Mouse (Mus musculus): Measurements from ENCODE around the gene Parpbp. TPM values are rescaled to one million over a fixed set of nuclear protein-coding genes. Genes with fewer than 3 reads are reported as not detected.

Gene Parpbp
- 15.3 and 17.3 TPM in 2 replicates for polyA plus RNA-seq (2016; fragmentation: Nextera tagmentation; extraction: Ambion mirVana)

GRCm38 (mm10) chr10:88146707-88147477, at the start of gene Parpbp, which contains the start of gene Nup37:
Parpbp (minus strand) TSS chr10:88146941.
Nup37 (plus strand) TSS chr10:88146992.
- DNase-seq (ENCODE audit: extremely low spot score, low spot score) = peak; percentile 91
- peak within 1 kb of the TSS; percentile 88 for H3K27ac ChIP-seq
- H3K4me3 ChIP-seq = peak within 1 kb of the TSS; percentile 88
- H3K9me3 ChIP-seq = no peaks in the 10 kb centered on the region
- WGBS = under 1% methylated on average over 53 of the region's 53 CpGs
- peaks cover 28% of the 10 kb centered on the region for H3K4me1 ChIP-seq
- H3K27me3 ChIP-seq (ENCODE audit: poor library complexity, severe bottlenecking) = no peaks in the 10 kb centered on the region
- peaks cover 56% of the 10 kb centered on the region for H3K36me3 ChIP-seq (replicated peaks)

- WGBS = 92% methylated on average over 7 of the region's 7 CpGs
- no peaks in the 10 kb centered on the region for H3K4me1 ChIP-seq
- H3K9me3 ChIP-seq = peaks cover 7% of the 10 kb centered on the region; the same call in 1 of the 2 replicates
- no peak overlapping the region for H3K27ac ChIP-seq
- H3K4me3 ChIP-seq = no peak overlapping the region
- peaks cover 43% of the 10 kb centered on the region for H3K36me3 ChIP-seq (replicated peaks)
- DNase-seq (ENCODE audit: extremely low spot score, low spot score) = no peak
- H3K27me3 ChIP-seq (ENCODE audit: poor library complexity, severe bottlenecking) = no peaks in the 10 kb centered on the region
These were observed 20.8 kb upstream of the Parpbp start for GRCm38 (mm10) chr10:88167438-88168077.

GRCm38 (mm10) chr10:88166158-88166557, 19.4 kb upstream of the Parpbp start:
- Histone ChIP-seq H3K27me3 (ENCODE audit: poor library complexity, severe bottlenecking) (no peaks in the 10 kb centered on the region), H3K4me1 (no peaks in the 10 kb centered on the region), H3K4me3 (no peak overlapping the region), H3K36me3 (replicated peaks) (peaks cover 49% of the 10 kb centered on the region), H3K9me3 (peaks cover 7% of the 10 kb centered on the region; the same call in 1 of the 2 replicates), H3K27ac (no peak overlapping the region)
- no peak for DNase-seq (ENCODE audit: extremely low spot score, low spot score)
- WGBS = 95% methylated on average over 3 of the region's 3 CpGs

GRCm38 (mm10) chr10:88162676-88163075, 15.9 kb upstream of the Parpbp start:
- Histone ChIP-seq H3K27me3 (ENCODE audit: poor library complexity, severe bottlenecking) (no peaks in the 10 kb centered on the region), H3K4me3 (no peak overlapping the region), H3K4me1 (no peaks in the 10 kb centered on the region), H3K36me3 (replicated peaks) (peaks cover 68% of the 10 kb centered on the region), H3K9me3 (peaks cover 7% of the 10 kb centered on the region; the same call in 1 of the 2 replicates), H3K27ac (no peak overlapping the region)
- no peak for DNase-seq (ENCODE audit: extremely low spot score, low spot score)
- WGBS = 95% methylated on average over 5 of the region's 5 CpGs

GRCm38 (mm10) chr10:88162096-88162495, 15.4 kb upstream of the Parpbp start:
- no peak for DNase-seq (ENCODE audit: extremely low spot score, low spot score)
- Histone ChIP-seq H3K27ac (no peak overlapping the region), H3K4me1 (no peaks in the 10 kb centered on the region), H3K9me3 (peaks cover 7% of the 10 kb centered on the region; the same call in 1 of the 2 replicates), H3K4me3 (no peak overlapping the region), H3K27me3 (ENCODE audit: poor library complexity, severe bottlenecking) (no peaks in the 10 kb centered on the region), H3K36me3 (replicated peaks) (peaks cover 73% of the 10 kb centered on the region)
- 96% methylated on average over 2 of the region's 2 CpGs for WGBS

GRCm38 (mm10) chr10:88151658-88152057, 4.9 kb upstream of the Parpbp start:
- DNase-seq (ENCODE audit: extremely low spot score, low spot score) = no peak
- H3K36me3 ChIP-seq (replicated peaks) = peaks cover 76% of the 10 kb centered on the region
- H3K4me1 ChIP-seq = peaks cover 7% of the 10 kb centered on the region
- no peak overlapping the region for H3K27ac ChIP-seq
- no peaks in the 10 kb centered on the region for H3K27me3 ChIP-seq (ENCODE audit: poor library complexity, severe bottlenecking)
- H3K4me3 ChIP-seq = no peak overlapping the region
- no peaks in the 10 kb centered on the region for H3K9me3 ChIP-seq
- WGBS = 86% methylated on average over 6 of the region's 6 CpGs

GRCm38 (mm10) chr10:88150381-88150780, 3.6 kb upstream of the Parpbp start:
- Histone ChIP-seq H3K4me3 (no peak overlapping the region), H3K4me1 (peaks cover 19% of the 10 kb centered on the region), H3K27me3 (ENCODE audit: poor library complexity, severe bottlenecking) (no peaks in the 10 kb centered on the region), H3K27ac (no peak overlapping the region), H3K36me3 (replicated peaks) (peaks cover 68% of the 10 kb centered on the region), H3K9me3 (no peaks in the 10 kb centered on the region)
- WGBS = 91% methylated on average over 4 of the region's 4 CpGs
- DNase-seq (ENCODE audit: extremely low spot score, low spot score) = no peak

GRCm38 (mm10) chr10:88146187-88146586, 554 bp downstream of the Parpbp start:
- H3K27me3 ChIP-seq (ENCODE audit: poor library complexity, severe bottlenecking) = no peaks in the 10 kb centered on the region
- no peaks in the 10 kb centered on the region for H3K9me3 ChIP-seq
- H3K36me3 ChIP-seq (replicated peaks) = peaks cover 50% of the 10 kb centered on the region
- H3K4me3 ChIP-seq = peak overlapping the region; percentile 88
- 23% methylated on average over 7 of the region's 7 CpGs for WGBS
- peaks cover 28% of the 10 kb centered on the region for H3K4me1 ChIP-seq
- DNase-seq (ENCODE audit: extremely low spot score, low spot score) = no peak
- peak overlapping the region; percentile 88 for H3K27ac ChIP-seq

- Histone ChIP-seq H3K27me3 (ENCODE audit: poor library complexity, severe bottlenecking) (no peaks in the 10 kb centered on the region), H3K4me1 (no peaks in the 10 kb centered on the region), H3K9me3 (no peaks in the 10 kb centered on the region), H3K27ac (no peak overlapping the region), H3K4me3 (no peak overlapping the region), H3K36me3 (replicated peaks) (peaks cover 31% of the 10 kb centered on the region)
- 95% methylated on average over 16 of the region's 16 CpGs for WGBS
- no peak for DNase-seq (ENCODE audit: extremely low spot score, low spot score)
These were observed 11.1 kb downstream of the Parpbp start for GRCm38 (mm10) chr10:88135630-88136029.

GRCm38 (mm10) chr10:88119721-88120120, 27.0 kb downstream of the Parpbp start:
- H3K27ac ChIP-seq = no peak overlapping the region
- no peaks in the 10 kb centered on the region for H3K27me3 ChIP-seq (ENCODE audit: poor library complexity, severe bottlenecking)
- no peaks in the 10 kb centered on the region for H3K4me1 ChIP-seq
- no peak for DNase-seq (ENCODE audit: extremely low spot score, low spot score)
- H3K36me3 ChIP-seq (replicated peaks) = peaks cover 30% of the 10 kb centered on the region
- no peak overlapping the region for H3K4me3 ChIP-seq
- H3K9me3 ChIP-seq = no peaks in the 10 kb centered on the region

- no peak overlapping the region for H3K4me3 ChIP-seq
- no peaks in the 10 kb centered on the region for H3K27me3 ChIP-seq (ENCODE audit: poor library complexity, severe bottlenecking)
- no peak overlapping the region for H3K27ac ChIP-seq
- no peaks in the 10 kb centered on the region for H3K4me1 ChIP-seq
- H3K36me3 ChIP-seq (replicated peaks) = peaks cover 31% of the 10 kb centered on the region
- no peaks in the 10 kb centered on the region for H3K9me3 ChIP-seq
- 88% methylated on average over 2 of the region's 2 CpGs for WGBS
- no peak for DNase-seq (ENCODE audit: extremely low spot score, low spot score)
These were observed 33.5 kb downstream of the Parpbp start for GRCm38 (mm10) chr10:88113290-88113689.

- Histone ChIP-seq H3K4me1 (no peaks in the 10 kb centered on the region), H3K36me3 (replicated peaks) (peaks cover 21% of the 10 kb centered on the region), H3K27ac (no peak overlapping the region), H3K4me3 (no peak overlapping the region), H3K9me3 (no peaks in the 10 kb centered on the region), H3K27me3 (ENCODE audit: poor library complexity, severe bottlenecking) (no peaks in the 10 kb centered on the region)
- 91% methylated on average over 2 of the region's 2 CpGs for WGBS
- no peak for DNase-seq (ENCODE audit: extremely low spot score, low spot score)
These were observed 40.6 kb downstream of the Parpbp start for GRCm38 (mm10) chr10:88106169-88106568.

- no peak for DNase-seq (ENCODE audit: extremely low spot score, low spot score)
- WGBS = 42% methylated on average over 5 of the region's 5 CpGs
- H3K27me3 ChIP-seq (ENCODE audit: poor library complexity, severe bottlenecking) = no peaks in the 10 kb centered on the region
- no peaks in the 10 kb centered on the region for H3K9me3 ChIP-seq
- H3K4me1 ChIP-seq = peaks cover 6% of the 10 kb centered on the region
- H3K27ac ChIP-seq = no peak within 1 kb of the TSS
- peaks cover 25% of the 10 kb centered on the region for H3K36me3 ChIP-seq (replicated peaks)
- H3K4me3 ChIP-seq = no peak within 1 kb of the TSS
These were observed 56.0 kb downstream of the Parpbp start, which contains the start of gene Pmch for GRCm38 (mm10) chr10:88090772-88091171. Pmch (plus strand) TSS chr10:88091072.

All from forebrain, embryonic 10.5 days (tissue).